Mouse (Mus musculus) adrenal gland, adult (tissue): ENCODE measurements around the gene Hspb1.

Experiments
- DNase-seq, 2 experiments: peaks; one replicate each; pipeline ENCODE4 v3.0.0; 2022 to 2023; ENCODE audit warnings: low spot score in 1 of 2; ENCODE audit not compliant: inconsistent age in 2 of 2

The Hspb1 gene

DNA sequence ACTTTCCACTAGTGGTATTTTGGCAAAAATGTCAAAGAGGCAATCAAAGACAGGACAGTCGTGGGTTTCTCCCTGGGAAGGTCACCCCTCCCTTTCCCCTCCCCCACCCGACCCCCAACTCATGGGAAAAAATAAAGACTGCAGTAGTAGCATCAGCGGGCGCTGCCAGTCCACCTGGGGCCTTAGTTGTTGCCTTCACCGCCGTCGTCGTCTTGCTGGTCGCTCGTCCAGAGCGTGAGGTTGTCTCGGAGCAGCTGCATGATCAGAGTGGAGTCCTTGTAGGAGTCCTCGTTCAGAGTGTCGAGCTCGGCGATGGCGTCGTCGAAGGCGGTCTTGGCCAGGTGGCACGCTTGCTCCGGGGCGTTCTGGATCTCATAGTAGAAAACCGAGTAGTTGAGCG, 23.1 kb downstream of the Hspb1 start:
- no peak for DNase-seq

DNA sequence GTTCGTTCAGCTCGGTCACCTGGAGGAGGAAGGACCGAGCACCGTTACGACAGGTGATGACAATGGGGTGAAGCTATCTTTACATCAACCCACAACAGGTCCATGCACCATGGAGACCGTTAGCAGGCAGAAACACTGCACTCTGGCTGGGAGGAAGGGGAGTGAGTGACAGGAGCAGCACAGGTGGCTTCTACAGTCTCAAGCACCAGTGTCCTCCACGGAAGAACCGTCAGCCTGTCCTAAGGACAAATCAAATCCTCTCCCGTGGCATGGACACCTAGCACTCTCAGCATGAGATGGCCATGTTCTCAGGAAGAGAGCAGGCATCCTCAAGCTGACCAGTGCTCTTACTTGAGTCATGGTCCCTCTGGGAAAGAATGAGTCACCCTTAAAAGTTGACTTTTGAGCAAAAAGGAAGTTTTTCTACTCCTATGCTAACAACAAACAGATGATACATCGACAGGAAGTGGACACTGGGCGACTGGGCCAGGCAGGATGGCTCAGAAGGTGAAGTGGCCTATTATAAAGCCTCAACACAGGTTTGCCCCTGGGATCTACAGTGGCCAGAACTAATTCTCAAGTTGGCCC, 24.0 kb downstream of the Hspb1 start:
- peak in 1 of 2 experiments; percentile 83 for DNase-seq

DNA sequence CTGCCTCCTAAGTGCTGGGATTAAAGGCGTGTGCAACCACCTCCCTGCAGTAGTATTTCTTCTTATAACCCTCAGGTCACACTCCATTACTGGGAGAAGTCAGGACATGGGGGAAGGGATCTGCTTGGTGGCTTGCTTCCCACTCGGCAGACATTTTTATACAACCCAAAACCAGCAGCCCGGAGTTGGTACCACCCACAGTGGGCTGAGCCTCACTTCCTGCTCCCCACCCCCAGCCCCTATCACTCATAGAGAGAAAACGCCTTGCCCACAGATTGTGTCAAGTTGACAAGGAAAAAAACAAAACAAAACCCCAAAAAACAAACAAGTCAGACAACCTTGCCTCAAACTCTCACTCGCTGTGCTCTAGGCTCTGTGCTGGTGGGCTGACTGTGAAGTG, 25.5 kb downstream of the Hspb1 start:
- no peak for DNase-seq

DNA sequence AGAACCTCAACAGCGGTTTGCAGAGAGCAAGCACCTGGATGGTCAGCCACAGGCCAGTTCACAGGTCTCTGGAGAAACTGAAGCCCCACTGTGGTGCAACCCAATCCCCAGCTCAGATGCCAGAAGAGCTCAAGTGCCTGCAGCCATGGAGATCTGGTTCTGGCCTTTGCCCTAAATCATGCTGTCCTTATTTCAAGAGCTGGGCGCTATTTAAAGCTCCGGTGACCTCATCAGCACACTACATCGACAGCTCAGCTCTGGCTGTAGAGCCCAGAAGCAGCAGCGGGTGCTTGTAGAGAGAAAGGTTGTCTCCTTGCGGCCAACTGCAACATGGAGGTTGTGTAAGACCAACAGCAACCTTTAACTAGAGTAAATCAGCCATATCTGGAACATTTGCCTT, 26.4 kb downstream of the Hspb1 start:
- peak; percentile 71 to 84 for DNase-seq

DNA sequence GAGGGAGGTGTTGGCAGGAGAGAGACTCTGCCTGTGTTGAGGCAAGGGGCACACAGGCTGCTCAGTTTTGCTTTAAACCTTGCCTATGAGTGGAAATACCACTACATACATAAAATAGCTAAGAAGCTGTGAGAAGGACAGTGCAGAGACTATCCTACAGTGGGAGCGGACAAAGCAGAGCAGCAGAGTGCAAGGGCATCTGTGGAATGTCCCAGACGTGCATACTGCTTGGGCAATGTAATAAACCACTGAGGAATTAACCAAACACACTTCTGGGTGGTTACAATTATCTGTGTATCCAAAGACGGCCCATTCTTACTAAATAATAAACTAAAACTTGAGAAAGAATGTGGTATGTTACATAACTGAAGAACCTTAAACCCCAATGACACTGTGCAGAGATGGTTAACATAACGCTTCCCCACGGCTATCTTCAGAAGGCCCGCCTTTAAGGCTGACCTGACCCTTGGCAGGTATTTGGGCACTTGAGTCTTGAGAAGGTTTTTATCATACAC, 28.4 kb downstream of the Hspb1 start:
- no peak for DNase-seq

DNA sequence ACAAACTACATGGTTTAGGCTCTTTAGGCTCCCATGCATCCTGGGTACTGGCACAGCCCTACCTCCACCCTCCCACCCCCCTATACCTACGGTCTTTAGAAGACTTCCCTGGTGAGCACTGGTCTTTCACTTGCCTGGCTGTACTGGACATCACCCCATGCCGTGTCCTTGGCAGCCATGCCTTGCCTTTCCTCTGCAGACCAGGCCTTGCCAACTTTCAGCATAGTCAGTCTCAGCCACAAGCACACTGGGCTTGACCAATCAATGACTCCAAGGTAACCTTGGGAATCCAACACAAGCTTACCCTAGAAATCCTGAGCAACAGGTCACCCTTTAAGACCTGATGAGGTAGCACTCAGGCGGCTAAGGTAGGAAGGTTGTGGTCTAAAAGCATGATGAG, 28.9 kb downstream of the Hspb1 start:
- peak in 1 of 2 experiments; percentile 79 for DNase-seq

DNA sequence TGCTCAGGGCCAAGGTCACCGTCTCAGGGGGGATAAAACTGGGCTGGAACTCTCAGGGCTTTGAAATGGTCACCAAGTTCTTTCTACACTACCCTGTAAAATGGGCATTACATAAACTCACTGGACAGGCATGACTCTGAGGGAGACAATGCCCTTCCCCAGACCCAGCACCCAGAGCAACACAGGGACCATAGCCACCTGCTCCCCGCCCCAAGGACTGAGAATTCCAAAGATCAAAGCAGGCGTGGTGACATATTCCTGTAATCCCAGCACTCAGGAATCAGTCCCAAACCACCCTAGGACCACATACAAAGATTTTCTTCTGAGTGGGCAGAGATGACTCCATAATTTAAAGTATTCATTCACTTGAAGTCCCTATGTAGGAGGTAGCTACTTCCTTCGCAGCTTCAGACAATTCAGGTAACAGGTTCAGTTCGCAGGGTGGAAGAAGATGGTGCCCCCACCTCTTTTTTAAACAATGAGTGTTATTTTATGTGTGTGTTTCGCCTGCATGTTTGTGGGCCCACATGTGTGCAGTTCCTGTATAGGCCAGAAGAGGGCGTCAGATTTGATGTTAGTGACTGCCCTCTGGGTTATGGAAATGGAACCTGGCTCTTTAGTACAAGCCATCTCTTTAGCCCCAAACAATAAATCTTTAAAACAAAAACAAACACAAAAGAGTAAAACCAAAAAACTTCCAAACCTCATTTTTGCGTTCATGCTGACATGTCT, 29.8 kb downstream of the Hspb1 start:
- no peak for DNase-seq

DNA sequence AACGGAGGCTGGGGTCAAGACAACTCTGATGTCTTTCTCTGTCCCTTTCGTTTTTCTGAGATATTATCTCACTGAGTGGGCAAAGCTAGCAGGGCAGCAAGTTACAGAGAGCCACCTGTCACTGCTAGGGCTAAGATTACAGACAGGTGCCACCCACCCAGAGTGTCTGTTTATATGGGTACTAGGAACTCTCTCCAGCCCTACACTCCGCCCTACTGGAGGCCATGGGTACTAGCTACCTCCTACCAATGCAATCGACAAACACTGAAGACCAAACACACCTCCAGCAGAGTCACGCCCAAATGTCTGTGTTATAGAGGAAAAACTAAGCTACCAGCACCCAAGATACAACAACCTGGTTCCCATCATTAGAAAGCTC, 30.3 kb downstream of the Hspb1 start:
- DNase-seq: no peak

DNA sequence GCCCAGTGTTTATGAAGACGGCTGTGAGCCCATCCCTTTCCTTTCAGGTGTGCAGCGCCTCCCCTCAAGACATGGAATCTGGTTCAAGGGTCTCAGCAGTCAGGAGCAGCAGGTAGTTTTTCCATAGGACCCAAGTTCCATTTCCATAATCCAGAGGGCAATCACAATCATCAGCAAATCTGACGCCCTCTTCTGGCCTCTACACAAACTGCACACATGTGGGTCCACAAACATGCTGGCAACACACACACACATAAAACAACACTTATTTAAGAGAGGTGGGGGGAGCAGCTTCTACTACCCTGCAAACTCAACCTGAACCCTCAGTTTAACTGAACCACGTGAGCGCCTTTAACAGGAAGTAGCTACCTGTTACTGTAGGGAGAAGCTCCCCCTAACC, 30.9 kb downstream of the Hspb1 start:
- DNase-seq: no peak

DNA sequence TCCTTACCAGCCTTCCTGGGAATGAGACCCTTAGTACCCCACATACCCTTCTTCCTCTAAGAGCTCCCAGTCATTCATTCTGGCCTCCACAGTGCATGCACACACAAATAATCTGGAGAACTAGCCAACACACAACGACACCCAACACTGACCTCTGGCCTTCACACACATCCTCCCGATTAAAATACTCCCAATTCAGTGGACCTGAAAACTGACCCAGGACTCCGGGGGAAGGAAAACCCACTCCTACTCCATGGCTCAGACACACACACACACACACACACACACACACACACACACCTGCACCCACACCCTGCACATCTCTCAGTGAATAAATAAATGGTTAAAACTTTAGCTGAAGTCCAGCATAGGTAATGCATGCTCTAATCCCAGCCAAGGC, 32.2 kb downstream of the Hspb1 start:
- no peak for DNase-seq

DNA sequence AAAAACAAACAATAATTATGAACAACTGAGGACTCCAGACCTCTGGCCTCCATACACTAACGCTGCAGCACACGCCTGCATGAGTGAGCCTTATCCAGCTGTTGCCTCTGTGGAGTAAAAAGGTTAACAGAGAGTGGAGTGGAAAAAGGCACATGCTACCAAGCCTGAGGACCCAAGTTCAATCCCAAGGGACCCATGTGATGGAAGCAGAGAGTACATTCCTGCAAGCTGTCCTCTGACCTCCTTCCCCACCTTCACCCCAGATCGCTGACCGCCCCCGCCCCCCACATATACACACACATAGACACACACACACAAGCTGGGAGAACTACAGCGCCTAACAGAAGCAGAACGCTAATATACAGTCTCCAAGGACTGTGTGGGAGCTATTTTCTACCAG, 36.2 kb downstream of the Hspb1 start:
- no peak for DNase-seq

DNA sequence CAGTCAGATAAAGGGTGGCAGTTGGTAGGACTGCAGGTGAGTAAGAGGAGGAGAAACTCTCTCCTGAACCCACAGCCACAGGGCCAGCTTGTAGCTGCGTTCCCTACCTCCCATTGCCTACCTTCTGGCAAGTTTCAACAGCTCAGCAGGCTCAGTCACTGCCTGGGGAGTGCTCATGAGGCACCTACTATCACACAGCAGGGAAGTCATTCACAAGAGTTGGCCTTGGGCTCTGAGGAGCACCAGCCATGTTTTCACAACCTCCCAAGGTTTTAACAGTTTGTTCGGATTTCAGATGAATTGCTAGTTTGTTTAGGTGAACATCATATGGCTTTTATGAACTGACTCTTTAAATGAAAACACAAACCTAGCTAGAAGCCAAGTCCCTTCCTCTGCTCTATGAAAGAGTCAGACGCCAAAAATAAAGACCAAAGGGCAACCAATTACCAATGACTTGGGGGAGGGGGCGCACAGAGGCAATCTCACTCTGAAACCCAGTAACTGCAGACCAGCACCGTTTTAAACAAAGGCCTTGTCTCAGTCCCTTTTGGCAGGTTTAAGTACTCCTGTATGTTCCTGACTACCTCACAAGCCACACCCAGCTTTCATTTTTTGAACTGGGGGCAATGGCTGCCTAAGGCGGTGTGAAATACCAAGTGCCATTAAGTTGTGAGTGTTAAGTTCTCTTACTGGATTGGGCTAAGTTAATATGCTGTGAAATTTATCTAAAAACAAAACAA, 42.1 kb downstream of the Hspb1 start:
- peak in 1 of 2 experiments; percentile 73 for DNase-seq

DNA sequence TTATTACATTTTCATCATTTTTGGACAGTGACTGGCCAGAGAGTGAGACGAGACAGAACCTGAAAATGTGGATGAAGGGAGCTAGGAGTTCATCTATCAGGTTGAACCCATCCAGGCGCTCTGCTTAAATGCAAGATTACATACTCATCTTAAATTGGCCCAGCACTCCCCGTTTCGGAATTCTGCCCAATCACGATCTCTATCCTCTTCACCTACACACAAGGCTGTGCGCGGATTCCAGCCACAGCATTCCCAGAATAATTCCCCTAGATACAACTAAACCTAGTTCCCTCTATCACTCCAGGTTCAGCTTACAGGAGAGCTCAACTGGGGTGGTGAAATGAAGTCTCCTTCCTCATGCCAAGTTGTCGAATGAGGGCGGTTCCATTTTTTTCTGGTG, 43.8 kb downstream of the Hspb1 start:
- peak in 1 of 2 experiments; percentile 52 for DNase-seq

DNA sequence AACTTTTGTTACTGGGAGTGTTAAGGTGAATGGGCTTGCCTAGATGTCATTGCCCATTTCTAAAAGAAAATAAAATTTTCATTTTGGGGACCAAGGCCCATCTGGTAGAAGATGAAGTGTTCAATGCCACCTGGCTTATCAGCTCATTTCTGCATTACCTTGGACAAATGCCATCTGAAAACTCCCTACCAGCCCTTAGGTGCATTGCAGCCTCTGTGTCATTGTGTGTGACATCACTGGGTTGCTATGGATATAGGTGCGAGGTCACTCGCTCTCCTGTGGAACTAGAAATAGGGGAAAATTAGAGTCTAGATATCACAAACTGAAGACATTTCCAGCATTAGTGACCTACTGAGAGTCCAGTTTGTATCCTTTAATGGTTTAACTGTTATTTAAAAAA, 44.6 kb downstream of the Hspb1 start:
- DNase-seq: peak in 1 of 2 experiments; percentile 79

DNA sequence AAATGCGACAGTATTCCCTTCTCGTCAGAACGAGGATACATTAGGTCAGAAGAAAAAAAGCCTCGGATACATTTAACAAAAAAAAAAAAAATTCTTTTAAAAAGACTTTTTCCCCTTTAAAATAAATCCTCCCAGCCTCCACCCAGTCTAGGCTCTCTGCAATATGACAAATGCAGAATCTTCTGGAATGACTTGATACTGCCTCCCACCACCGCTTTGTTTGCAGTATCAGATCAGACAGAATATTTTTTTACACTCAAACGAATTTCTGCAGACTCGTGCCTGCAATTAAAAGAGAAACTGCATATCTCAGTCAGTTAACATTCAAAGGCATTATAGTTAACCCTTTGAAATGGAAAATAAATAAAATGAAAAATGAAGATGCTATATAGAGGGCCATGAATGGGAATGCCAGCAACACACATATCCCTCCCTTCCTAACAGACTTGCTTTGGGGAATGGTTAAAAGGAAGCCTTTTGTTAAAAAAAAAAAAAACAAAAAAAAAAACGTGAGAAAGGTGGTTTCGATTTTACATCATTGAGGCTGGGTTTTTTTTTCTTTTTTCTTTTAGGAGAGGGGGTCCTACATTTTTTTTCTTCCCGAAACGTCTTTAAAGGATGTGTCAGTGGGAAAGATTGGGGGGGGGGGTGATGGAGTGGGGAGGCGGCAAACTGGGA, 45.6 kb downstream of the Hspb1 start:
- peak in 1 of 2 experiments; percentile 53 for DNase-seq

DNA sequence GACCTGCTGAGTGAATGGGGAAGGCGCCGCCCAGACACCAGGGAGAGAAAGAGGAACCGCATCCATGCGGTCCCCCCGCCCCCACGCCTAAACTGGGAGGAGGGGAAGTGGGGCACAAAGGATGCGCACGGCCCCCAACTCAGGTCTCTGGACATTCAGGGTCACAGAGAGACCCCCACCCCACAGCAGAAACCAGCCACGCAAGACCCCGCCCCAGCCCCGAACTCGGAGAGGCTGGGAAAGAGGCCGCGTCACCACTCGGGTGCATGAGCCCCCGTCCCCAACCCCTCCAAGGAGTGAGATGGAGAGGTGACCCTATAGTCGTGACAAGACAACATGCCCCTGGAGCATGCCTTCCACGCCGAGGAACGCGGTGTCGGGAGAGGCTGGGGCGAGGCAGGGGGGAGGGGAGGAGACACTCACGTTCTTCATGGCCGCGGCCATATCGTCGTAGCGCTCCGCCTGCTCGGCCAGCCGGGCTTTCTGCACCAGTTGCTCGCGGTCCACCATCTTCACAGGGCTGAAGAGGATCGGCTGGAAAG, 46.3 kb downstream of the Hspb1 start:
- peak in 1 of 2 experiments; percentile 78 for DNase-seq

DNA sequence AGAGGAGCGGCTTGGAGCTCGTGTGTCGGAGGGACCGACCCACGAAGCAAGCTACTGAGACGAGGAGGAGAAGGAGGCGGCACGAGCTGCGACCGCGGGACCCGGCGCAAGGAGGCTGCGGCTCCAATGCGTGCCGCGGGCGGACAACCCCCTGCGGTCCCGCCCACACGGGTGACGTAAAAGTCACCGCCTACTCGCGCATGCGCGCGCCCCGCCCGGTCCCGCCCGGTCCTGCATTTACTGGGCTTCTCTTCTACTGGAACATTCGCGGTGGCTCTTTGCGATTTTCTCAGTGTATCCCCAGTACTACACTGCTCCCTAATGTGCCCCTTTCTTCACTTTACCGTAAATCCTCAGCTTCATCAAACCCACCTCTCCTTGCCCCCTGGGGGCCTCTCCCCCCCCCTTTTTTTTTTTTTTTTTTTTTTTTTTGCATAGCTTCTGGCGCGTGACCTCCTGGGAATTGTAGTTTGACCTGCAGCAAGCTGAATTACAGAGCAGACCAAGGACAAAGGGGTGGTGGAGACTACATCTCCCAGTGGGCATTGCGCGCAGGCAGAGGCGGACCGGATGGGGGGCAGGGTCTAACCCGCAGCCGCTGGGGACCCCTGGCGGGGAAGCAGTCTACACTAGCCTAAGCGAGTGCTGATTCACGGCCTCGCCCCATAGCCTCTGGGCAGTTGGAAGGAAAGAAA, 46.9 kb downstream of the Hspb1 start, which contains the start of gene Ywhag:
Ywhag (minus strand) TSS at position 136 of the 695 bp plus-strand sequence.
- DNase-seq: peak; percentile 98 to 100

DNA sequence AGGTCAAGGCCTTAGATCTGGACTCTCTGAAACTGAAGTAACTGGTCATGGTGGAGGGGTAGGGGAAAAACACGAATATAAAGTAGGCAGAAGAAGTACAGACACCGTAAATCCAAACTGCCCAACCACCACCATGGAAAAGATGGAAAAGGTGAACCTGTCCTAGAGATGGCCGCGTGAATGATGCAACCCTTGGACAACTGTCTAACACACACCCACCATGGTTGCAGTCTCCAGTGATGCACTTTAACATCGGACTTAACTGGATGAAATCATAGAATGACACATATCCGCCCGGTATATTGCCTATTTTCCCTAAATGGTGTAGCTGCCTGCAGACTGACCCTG, 47.4 kb downstream of the Hspb1 start:
- DNase-seq: no peak

DNA sequence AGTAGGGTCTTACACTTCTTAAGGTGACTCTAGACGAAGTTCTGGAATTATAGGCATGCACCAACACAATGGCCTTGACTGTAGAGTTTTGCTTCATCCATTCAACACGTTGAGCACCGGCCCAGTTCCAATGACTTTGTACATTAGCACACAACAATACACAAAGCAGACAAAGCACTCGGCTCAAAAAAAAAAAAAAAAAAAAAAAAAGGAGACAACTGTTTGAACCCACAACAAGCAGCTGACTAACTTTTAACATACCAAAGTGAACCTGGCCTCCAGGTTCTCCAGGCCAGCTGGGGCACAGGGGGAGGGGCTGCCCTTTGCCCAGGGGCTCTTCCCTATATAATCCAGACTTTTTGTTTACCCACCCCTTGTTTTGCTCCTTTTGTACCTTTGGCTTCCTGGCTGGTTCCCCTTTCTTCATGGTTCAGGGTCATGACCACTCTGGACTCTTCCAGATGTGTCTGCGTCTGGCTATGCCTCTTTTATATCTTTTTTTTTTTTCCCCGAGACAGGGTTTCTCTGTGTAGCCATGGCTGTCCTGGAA, 48.0 kb downstream of the Hspb1 start:
- peak in 1 of 2 experiments; percentile 33 for DNase-seq
